In the genomic region with DNA sequence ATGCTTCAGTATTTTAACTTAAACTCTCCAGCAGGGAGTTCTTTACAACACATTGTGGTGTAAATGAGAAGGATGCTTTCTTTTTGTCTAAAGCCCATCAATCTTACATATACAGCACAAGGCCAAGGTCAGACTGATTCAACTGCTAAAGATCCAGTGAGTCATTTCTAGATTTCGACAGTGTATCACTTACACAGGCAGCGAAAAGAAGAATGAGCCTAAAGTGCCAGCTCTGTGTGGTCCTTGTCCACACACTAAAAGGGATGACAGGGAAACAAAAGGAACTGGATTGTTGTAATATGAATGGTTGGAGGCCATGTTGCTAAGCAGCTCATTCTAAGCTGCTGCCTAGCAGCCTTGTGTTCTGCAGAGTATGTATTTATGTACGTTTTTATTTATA, we compare ENCODE assay signal across 31 mouse cellular contexts. TPM values are rescaled to one million over a fixed set of nuclear protein-coding genes. Genes with fewer than 3 reads are reported as not detected.
DNase-seq lines count a peak whose midpoint lies in the region; ATAC-seq and TF ChIP-seq lines count a peak whose summit lies in the region.
"Had no signal": no experiment of that assay in that cellular context is flagged by ENCODE, and none has a peak within 500 bp of the region (broad histone marks: within the 10 kb centered on the region; RNA-seq: fewer than 3 reads in every experiment).

No protein-coding gene starts in this region.

- H3K27ac ChIP-seq in midbrain, postnatal 0 days (ENCODE audit: low read depth, low read length): no peak overlapping the region
- H3K27ac ChIP-seq in midbrain, embryonic 15.5 days: no peak overlapping the region
- no peak overlapping the region for H3K27ac ChIP-seq in heart, embryonic 11.5 days (ENCODE audit: low read depth, low read length)
- H3K27ac ChIP-seq: embryonic facial prominence, embryonic 12.5 days; forebrain, embryonic 13.5 days; heart, embryonic 13.5 days; layer of hippocampus, adult 2 months; liver, embryonic 15.5 days had no signal

- no peak for TF ChIP-seq CTCF in midbrain, postnatal 0 days (IDR thresholded peaks at IDR 0.05)

- ATAC-seq in midbrain, postnatal 0 days (ENCODE audit: low FRiP score): no peak
- ATAC-seq in midbrain, embryonic 15.5 days (replicated peaks): no peak
- no peak for ATAC-seq in heart, embryonic 11.5 days (replicated peaks; ENCODE audit: insufficient number of reproducible peaks, low FRiP score, low TSS enrichment)
- ATAC-seq: activated CD4-positive, CD25-positive, alpha-beta regulatory T cell, adult 4 months; forebrain, embryonic 13.5 days; inflammation-experienced regulatory T-cells, adult 6 months had no signal

- no peaks in the 10 kb centered on the region for H3K36me3 ChIP-seq in midbrain, postnatal 0 days (ENCODE audit: insufficient read depth, low read length)
- no peaks in the 10 kb centered on the region for H3K36me3 ChIP-seq in midbrain, embryonic 15.5 days (replicated peaks)
- no peaks in the 10 kb centered on the region for H3K36me3 ChIP-seq in heart, embryonic 11.5 days (ENCODE audit: control insufficient read depth, insufficient read depth, low read length)
- H3K36me3 ChIP-seq: embryonic facial prominence, embryonic 12.5 days; heart, embryonic 13.5 days; liver, embryonic 15.5 days had no signal

- no peak overlapping the region for H3K4me3 ChIP-seq in midbrain, postnatal 0 days (ENCODE audit: low read depth, low read length)
- H3K4me3 ChIP-seq in midbrain, embryonic 15.5 days: no peak overlapping the region
- H3K4me3 ChIP-seq in heart, embryonic 11.5 days (ENCODE audit: low read depth, low read length): no peak overlapping the region
- H3K4me3 ChIP-seq: embryonic facial prominence, embryonic 12.5 days; erythroblast, embryonic 14.5 days; forebrain, embryonic 13.5 days; heart, embryonic 13.5 days; layer of hippocampus, adult 2 months; liver, embryonic 15.5 days had no signal

- no peaks in the 10 kb centered on the region for H3K27me3 ChIP-seq in midbrain, postnatal 0 days (ENCODE audit: insufficient read depth, low read length)
- no peaks in the 10 kb centered on the region for H3K27me3 ChIP-seq in midbrain, embryonic 15.5 days (replicated peaks)
- no peaks in the 10 kb centered on the region for H3K27me3 ChIP-seq in heart, embryonic 11.5 days (ENCODE audit: control insufficient read depth, insufficient read depth, low read length)
- H3K27me3 ChIP-seq: CH12.LX; embryonic facial prominence, embryonic 12.5 days; forebrain, embryonic 13.5 days; heart, embryonic 13.5 days; liver, embryonic 15.5 days had no signal

- DNase-seq in adrenal gland, adult 8-10 months: peak; percentile 21
- no peak for DNase-seq in adrenal gland, postnatal 4 days (ENCODE audit: low spot score in 2 of 2)
- peak; percentile 4 for DNase-seq in midbrain, postnatal 0 days (ENCODE audit: low spot score)
- DNase-seq in adrenal gland, postnatal 14 days: peak; percentile 3
- no peak for DNase-seq in cerebellum, postnatal 10 days
- DNase-seq in lung, postnatal 10 days: no peak
- DNase-seq: cerebellum, adult 11-12 months; cerebellum, postnatal 36 days; heart, adult 11 months; kidney, adult 2 months; kidney, postnatal 14 days; right cerebral cortex, postnatal 14 days; thymus, postnatal 36 days had no signal

- H3K9ac ChIP-seq in midbrain, postnatal 0 days (replicated peaks; ENCODE audit: low read length, poor library complexity, severe bottlenecking): no peak overlapping the region
- H3K9ac ChIP-seq in midbrain, embryonic 15.5 days: no peak overlapping the region
- H3K9ac ChIP-seq in heart, embryonic 11.5 days (ENCODE audit: low read depth, low read length): no peak overlapping the region
- H3K9ac ChIP-seq: embryonic facial prominence, embryonic 12.5 days; forebrain, embryonic 13.5 days; heart, embryonic 13.5 days; liver, embryonic 15.5 days had no signal

- H3K9me3 ChIP-seq in midbrain, postnatal 0 days (ENCODE audit: low read length): no peaks in the 10 kb centered on the region
- no peaks in the 10 kb centered on the region for H3K9me3 ChIP-seq in midbrain, embryonic 15.5 days
- no peaks in the 10 kb centered on the region for H3K9me3 ChIP-seq in heart, embryonic 11.5 days (replicated peaks; ENCODE audit: control insufficient read depth, low read length)
- H3K9me3 ChIP-seq: embryonic facial prominence, embryonic 12.5 days; forebrain, embryonic 13.5 days; heart, embryonic 13.5 days; liver, embryonic 15.5 days had no signal

- 36% methylated on average over 3 of the region's 3 CpGs for WGBS in midbrain, postnatal 0 days
- WGBS in midbrain, embryonic 15.5 days: 49% methylated on average over 3 of the region's 3 CpGs
- WGBS in heart, embryonic 11.5 days (ENCODE audit: insufficient replicate concordance): 75% methylated on average over 3 of the region's 3 CpGs

- H3K4me2 ChIP-seq in midbrain, postnatal 0 days (ENCODE audit: low read depth, low read length, poor library complexity, severe bottlenecking): no peak overlapping the region
- no peak overlapping the region for H3K4me2 ChIP-seq in midbrain, embryonic 15.5 days
- no peak overlapping the region for H3K4me2 ChIP-seq in heart, embryonic 11.5 days
- H3K4me2 ChIP-seq: embryonic facial prominence, embryonic 12.5 days; forebrain, embryonic 13.5 days; heart, embryonic 13.5 days; liver, embryonic 15.5 days had no signal

- no peaks in the 10 kb centered on the region for H3K4me1 ChIP-seq in midbrain, postnatal 0 days (ENCODE audit: insufficient read depth, low read length)
- no peaks in the 10 kb centered on the region for H3K4me1 ChIP-seq in midbrain, embryonic 15.5 days
- H3K4me1 ChIP-seq in heart, embryonic 11.5 days (ENCODE audit: control insufficient read depth, insufficient read depth, low read length): no peaks in the 10 kb centered on the region
- H3K4me1 ChIP-seq: embryonic facial prominence, embryonic 12.5 days; forebrain, embryonic 13.5 days; liver, embryonic 15.5 days had no signal

RNA-seq across cellular contexts. Expression of gene 6030498E09Rik, which starts 41.5 kb away (rescaled TPM):
- under 1 TPM in 1 of 4 experiments, not detected in 3; 0.52 TPM for total RNA-seq in adrenal gland, adult 8-10 months (2022)
- under 1 TPM; 0.56 to 0.59 TPM for total RNA-seq in adrenal gland, postnatal 4 days (2021)
- 0.71 TPM in 1 of 2 replicates, not detected in the other for total RNA-seq in midbrain, postnatal 0 days (2014; rRNA removed)
- polyA plus RNA-seq in midbrain, postnatal 0 days (2015; fragmentation: Nextera tagmentation; extraction: Ambion mirVana): 0.11 TPM in 1 of 2 replicates, not detected in the other
- not detected in 2 replicates for polyA plus RNA-seq in midbrain, embryonic 15.5 days (2015; fragmentation: Nextera tagmentation; extraction: Ambion mirVana)
- total RNA-seq in adrenal gland, postnatal 14 days (2021): not detected in 2 replicates
- polyA plus RNA-seq in heart, embryonic 11.5 days (2014; fragmentation: Nextera tagmentation; extraction: Ambion mirVana): 2.7 and 2.8 TPM in 2 replicates
- total RNA-seq: CH12.LX; gastrocnemius, adult 8-10 months; heart, postnatal 25 days; layer of hippocampus, adult 2 months; left cerebral cortex, postnatal 25 days had no signal
- polyA plus RNA-seq: activated CD4-positive, CD25-positive, alpha-beta regulatory T cell, adult 4 months; embryonic facial prominence, embryonic 12.5 days; erythroblast, embryonic 14.5 days; forebrain, embryonic 13.5 days; frontal cortex, adult 2 months; inflammation-experienced regulatory T-cells, adult 6 months; kidney, adult 2 months; limb, embryonic 14.5 days; liver, embryonic 15.5 days; spleen, adult 2 months; stomach, embryonic 14.5 days had no signal

Comparison
In these comparisons a context has a peak if more than half of its experiments do, and no peak if none do; other contexts are left out.
1. DNase-seq: peak in adrenal gland, adult 8-10 months (single experiment), midbrain, postnatal 0 days (single experiment) and adrenal gland, postnatal 14 days (single experiment); none in adrenal gland, postnatal 4 days (0 of 2), cerebellum, postnatal 10 days (0 of 2) and lung, postnatal 10 days (single experiment).